Mouse (Mus musculus) forebrain, embryonic 11.5 days (tissue): ENCODE data around the gene Tnpo1. TPM values are rescaled to one million over a fixed set of nuclear protein-coding genes. Genes with fewer than 3 reads are reported as not detected.
"Not testable (repeated sequence)": the region's sequence is repeated elsewhere in the genome, so short reads cannot be mapped to it uniquely, and the experiment has no call there.

Experiments used
- ATAC-seq: fragments of 200-750 bp; cut with Nextera tagmentation; replicated peaks from 2 replicates; pipeline ENCODE4 v1.8.0; 2017; ENCODE audit warnings: moderate TSS enrichment; ENCODE audit not compliant: low FRiP score
- DNase-seq: peaks from one replicate; pipeline ENCODE4 v3.0.0-alpha.2; 2017; ENCODE audit warnings: low spot score
- H3K27ac ChIP-seq: fragments of 300-500 bp; sonication (generic); 2 replicates; pipeline ENCODE4 v1.5.1; 2014; ENCODE audit warnings: low read depth, low read length
- H3K27me3 ChIP-seq: fragments of 300-500 bp; sonication (generic); 2 replicates; pipeline ENCODE4 v1.6.1; 2014; ENCODE audit warnings: mild to moderate bottlenecking, low read length, mixed read lengths; ENCODE audit not compliant: control insufficient read depth, insufficient read depth
- H3K36me3 ChIP-seq: fragments of 300-500 bp; sonication (generic); 2 replicates; pipeline ENCODE4 v1.6.1; 2014; ENCODE audit warnings: mild to moderate bottlenecking, low read length, moderate library complexity, mixed read lengths; ENCODE audit not compliant: control insufficient read depth, insufficient read depth
- H3K4me1 ChIP-seq: fragments of 300-500 bp; sonication (generic); replicated peaks from 2 replicates; pipeline ENCODE4 v1.6.1; 2014; ENCODE audit warnings: low read length, mixed read lengths; ENCODE audit not compliant: control insufficient read depth, insufficient read depth
- H3K4me2 ChIP-seq: fragments of 300-500 bp; sonication (generic); 2 replicates; pipeline ENCODE4 v1.6.1; 2014; ENCODE audit warnings: low read depth, mild to moderate bottlenecking, low read length, moderate library complexity, mixed read lengths; ENCODE audit not compliant: severe bottlenecking
- H3K4me3 ChIP-seq: fragments of 300-500 bp; sonication (generic); 2 replicates; pipeline ENCODE4 v1.5.1; 2014; ENCODE audit warnings: low read depth, low read length
- H3K9ac ChIP-seq: fragments of 300-500 bp; sonication (generic); 2 replicates; pipeline ENCODE4 v1.6.1; 2014; ENCODE audit warnings: low read length
- H3K9me3 ChIP-seq: fragments of 300-500 bp; sonication (generic); 2 replicates; pipeline ENCODE4 v1.6.1; 2016; ENCODE audit warnings: low read length, mixed read lengths; ENCODE audit not compliant: control insufficient read depth
- WGBS: fragments of 180-500 bp; shearing (Covaris S2); extraction: QIAGEN DNeasy Blood & Tissue Kit; methylation state at CpG from one replicate; pipeline ENCODE4 v1.1.7; 2014; 5-methylcytosine and 5-hydroxymethylcytosine counted together
- polyA plus RNA-seq: library from polyadenylated mRNA; unstranded; fragments of >200 nt; fragmentation: Nextera tagmentation; extraction: Ambion mirVana; gene quantifications from 2 replicates; pipeline ENCODE4 v1.2.1, GENCODE M21; 2014

Gene Tnpo1
- polyA plus RNA-seq, 1 experiment from 2014 or later, result 60.2 TPM

DNA sequence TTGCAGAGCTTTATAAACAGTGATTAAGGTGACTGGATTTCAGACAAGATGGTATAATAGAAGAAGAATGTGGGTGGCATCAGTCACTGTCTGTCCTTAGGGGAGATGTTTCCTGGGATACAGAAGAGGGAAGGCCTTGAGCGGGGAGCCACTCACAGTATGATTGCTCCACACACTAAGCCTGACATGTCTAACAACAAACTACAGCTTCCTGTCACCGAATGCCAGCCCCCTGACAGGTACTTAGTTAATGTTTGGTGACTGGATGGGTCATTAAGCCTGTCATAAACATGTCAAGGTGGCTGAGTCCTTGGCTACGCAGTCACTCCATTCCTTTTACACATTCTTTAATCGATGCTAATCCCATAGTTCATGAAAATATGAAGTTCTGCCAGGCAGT lies 108.0 kb downstream of the Tnpo1 start:
- H3K4me3 ChIP-seq, result no peak overlapping the region
- H3K9me3 ChIP-seq, result no peaks in the 10 kb centered on the region
- H3K36me3 ChIP-seq, result no peaks in the 10 kb centered on the region
- DNase-seq (no peak), ATAC-seq (no peak)
- 78% methylated on average over 4 of the region's 4 CpGs for WGBS
- no peaks in the 10 kb centered on the region; the same call in 1 of the 2 replicates for H3K4me1 ChIP-seq
- no peaks in the 10 kb centered on the region for H3K27me3 ChIP-seq
- no peak overlapping the region for H3K4me2 ChIP-seq
- no peak overlapping the region for H3K27ac ChIP-seq
- H3K9ac ChIP-seq, result no peak overlapping the region

DNA sequence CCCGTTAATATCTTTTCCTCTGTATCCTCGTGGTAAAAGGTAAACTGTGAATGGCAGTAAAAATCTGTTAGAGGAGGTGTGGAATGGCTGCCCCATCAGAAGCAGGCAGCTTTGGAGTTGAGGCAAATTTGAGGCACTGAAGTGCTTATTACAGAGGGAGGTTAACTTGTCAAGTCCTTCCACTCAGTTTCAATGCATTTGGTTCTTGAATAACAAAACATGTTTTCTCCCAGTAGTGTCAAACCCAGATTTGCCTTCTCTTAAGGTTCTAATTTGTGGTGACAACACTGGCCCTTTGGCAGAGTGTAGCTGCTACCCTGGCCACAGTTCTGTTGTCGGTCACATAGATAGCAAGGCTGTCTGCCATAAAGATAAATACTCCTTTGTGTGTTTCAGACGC lies 108.4 kb downstream of the Tnpo1 start:
- no peak for DNase-seq
- Histone ChIP-seq H3K9me3 (no peaks in the 10 kb centered on the region), H3K4me1 (no peaks in the 10 kb centered on the region; the same call in 1 of the 2 replicates), H3K27me3 (no peaks in the 10 kb centered on the region), H3K36me3 (no peaks in the 10 kb centered on the region), H3K27ac (no peak overlapping the region), H3K4me3 (no peak overlapping the region), H3K4me2 (no peak overlapping the region), H3K9ac (no peak overlapping the region)
- no peak for ATAC-seq
- 67% methylated on average over 4 of the region's 4 CpGs for WGBS

DNA sequence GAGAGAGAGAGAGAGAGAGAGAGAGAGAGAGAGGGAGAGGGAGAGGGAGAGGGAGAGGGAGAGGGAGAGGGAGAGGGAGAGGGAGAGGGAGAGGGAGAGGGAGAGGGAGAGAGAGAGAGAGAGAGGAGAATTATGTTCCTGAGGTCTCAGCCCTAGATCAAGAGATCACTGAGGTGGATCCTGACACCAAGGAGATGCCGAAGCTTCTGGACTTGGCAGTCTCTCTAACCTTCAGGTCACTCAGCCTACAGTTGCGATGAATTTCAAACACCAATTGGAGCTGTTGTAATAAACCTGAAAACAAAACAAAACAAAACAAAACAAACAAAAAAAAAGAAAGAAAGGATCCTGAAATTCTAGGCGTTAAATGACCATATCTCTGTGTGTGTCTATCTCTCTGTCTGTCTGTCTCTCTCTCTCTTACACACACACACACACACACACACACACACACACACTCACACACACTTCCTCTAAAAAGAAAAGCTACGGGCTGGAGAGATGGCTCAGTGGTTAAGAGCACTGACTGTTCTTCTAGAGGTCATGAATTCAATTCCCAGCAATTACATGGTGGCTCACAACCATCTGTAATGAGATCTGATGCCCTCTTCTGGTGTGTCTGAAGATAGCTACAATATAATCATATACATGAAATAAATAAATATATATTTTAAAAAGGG lies 109.1 kb downstream of the Tnpo1 start:
- not testable (repeated sequence) for ATAC-seq, H3K4me1 ChIP-seq, H3K9me3 ChIP-seq, H3K36me3 ChIP-seq, H3K4me3 ChIP-seq, H3K27me3 ChIP-seq, H3K4me2 ChIP-seq, H3K27ac ChIP-seq, H3K9ac ChIP-seq, DNase-seq
- 89% methylated on average over 4 of the region's 4 CpGs for WGBS

DNA sequence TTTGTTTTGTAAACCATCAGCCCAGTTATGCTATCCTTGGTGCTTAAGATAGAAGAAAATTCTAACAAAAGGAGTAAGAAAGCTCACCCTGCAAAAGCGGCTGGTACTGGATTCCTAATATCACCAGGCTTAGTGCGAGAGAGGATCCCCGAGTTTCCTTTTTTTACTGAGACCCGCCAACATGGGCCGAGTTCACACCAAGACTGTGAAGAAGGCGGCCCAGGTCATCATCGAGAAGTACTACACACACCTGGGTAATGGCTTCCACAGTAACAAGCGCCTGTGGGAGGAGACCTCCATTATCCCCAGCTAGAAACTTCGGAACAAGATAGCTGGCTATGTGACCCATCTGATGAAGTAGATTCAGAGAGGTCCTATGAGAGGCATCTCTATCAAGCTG lies 109.6 kb downstream of the Tnpo1 start:
- no peak overlapping the region for H3K9ac ChIP-seq
- no peaks in the 10 kb centered on the region for H3K36me3 ChIP-seq
- H3K4me3 ChIP-seq, result no peak overlapping the region
- no peaks in the 10 kb centered on the region for H3K27me3 ChIP-seq
- 84% methylated on average over 9 of the region's 9 CpGs for WGBS
- no peaks in the 10 kb centered on the region; the same call in 1 of the 2 replicates for H3K4me1 ChIP-seq
- no peak overlapping the region for H3K27ac ChIP-seq
- no peaks in the 10 kb centered on the region for H3K9me3 ChIP-seq
- H3K4me2 ChIP-seq, result no peak overlapping the region
- no peak for ATAC-seq
- no peak for DNase-seq

DNA sequence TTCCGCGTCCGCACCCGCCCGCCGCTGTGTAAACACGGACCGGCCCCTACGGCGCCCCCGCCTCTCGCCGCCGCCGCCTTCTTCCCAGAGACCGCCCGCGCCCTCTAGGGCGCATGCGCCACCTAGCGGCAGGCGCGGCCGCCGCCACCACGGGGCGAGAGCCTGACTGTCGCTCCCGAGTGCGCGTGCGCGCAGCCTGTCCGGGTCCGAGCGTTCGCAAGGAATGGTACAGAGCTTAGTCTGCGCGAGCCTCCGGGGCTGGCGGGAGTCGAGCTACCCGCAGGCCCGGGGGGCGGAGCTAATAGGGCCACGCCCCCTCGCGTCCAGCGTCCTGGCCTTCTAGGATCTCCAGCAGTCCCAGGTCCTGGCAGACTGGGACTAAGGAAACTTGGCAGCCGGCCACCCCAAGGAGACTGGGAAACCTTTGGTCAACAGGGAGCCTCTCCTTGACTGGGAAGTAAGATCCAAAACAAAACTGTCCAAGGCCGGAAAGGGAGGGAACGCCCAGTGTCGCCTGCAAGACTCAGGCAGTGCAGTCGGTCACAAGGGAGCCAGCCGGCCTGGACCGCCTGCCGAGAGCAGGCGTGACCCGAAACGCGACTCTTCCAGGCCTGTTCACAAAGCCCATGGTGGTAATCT lies 110.9 kb downstream of the Tnpo1 start, which contains the start of gene Fcho2:
Gene Fcho2, minus strand, starts transcription at position 303 of the 639 bp plus-strand sequence.
- DNase-seq (peak; percentile 100), ATAC-seq (peak; percentile 98)
- WGBS, result under 1% methylated on average over 51 of the region's 61 CpGs
- Histone ChIP-seq H3K36me3 (no peaks in the 10 kb centered on the region), H3K4me2 (peak within 1 kb of the TSS; percentile 59), H3K27me3 (no peaks in the 10 kb centered on the region), H3K4me1 (no peaks in the 10 kb centered on the region; the same call in 1 of the 2 replicates), H3K27ac (peak within 1 kb of the TSS; percentile 88), H3K9ac (peak within 1 kb of the TSS; percentile 93), H3K4me3 (peak within 1 kb of the TSS; percentile 94), H3K9me3 (no peaks in the 10 kb centered on the region)

DNA sequence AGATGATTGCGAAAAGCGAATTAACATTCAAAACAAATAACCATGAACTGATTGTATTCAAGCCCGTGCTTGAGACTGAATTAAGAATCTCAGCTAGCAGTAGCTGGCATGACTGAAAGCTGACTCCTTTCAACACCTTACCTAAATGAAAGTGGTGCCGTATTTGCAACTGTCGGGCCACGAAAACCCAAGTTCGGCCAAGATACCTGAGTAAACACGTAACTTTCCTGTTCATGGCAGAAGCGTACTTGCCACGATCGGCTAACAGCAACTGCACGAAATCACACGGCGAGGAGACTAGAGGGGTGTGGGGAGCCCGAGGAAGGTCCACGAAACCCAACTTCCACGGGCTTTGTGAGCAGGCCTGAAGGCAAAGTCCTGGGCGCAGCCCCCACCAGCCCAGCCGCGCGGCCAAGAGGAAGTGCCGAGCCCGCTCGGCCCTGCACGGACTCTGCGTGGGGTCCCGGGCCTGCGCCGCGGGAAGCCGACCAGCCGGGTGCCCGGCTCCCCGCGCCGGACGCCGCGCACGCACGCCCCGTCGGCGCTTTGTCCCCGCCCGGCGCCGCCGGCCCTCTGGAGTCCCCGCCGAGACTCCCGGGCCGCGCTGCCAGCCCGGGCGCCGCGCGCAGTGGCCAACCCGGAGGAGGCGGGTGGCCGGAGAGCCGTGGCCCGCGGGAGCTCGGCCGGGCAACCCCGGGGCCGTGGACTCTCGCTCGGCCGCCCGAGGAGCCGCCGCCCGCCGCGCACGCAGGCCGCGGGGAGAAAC lies 111.7 kb downstream of the Tnpo1 start:
- H3K36me3 ChIP-seq, result no peaks in the 10 kb centered on the region
- peak overlapping the region; percentile 93 for H3K9ac ChIP-seq
- DNase-seq (peak; percentile 80), ATAC-seq (peak; percentile 66)
- H3K4me3 ChIP-seq, result peak overlapping the region; percentile 94
- H3K9me3 ChIP-seq, result no peaks in the 10 kb centered on the region
- WGBS, result under 1% methylated on average over 74 of the region's 81 CpGs
- H3K27ac ChIP-seq, result peak overlapping the region; percentile 88
- no peaks in the 10 kb centered on the region for H3K27me3 ChIP-seq
- H3K4me1 ChIP-seq, result no peaks in the 10 kb centered on the region; the same call in 1 of the 2 replicates
- peak overlapping the region; percentile 59 for H3K4me2 ChIP-seq

DNA sequence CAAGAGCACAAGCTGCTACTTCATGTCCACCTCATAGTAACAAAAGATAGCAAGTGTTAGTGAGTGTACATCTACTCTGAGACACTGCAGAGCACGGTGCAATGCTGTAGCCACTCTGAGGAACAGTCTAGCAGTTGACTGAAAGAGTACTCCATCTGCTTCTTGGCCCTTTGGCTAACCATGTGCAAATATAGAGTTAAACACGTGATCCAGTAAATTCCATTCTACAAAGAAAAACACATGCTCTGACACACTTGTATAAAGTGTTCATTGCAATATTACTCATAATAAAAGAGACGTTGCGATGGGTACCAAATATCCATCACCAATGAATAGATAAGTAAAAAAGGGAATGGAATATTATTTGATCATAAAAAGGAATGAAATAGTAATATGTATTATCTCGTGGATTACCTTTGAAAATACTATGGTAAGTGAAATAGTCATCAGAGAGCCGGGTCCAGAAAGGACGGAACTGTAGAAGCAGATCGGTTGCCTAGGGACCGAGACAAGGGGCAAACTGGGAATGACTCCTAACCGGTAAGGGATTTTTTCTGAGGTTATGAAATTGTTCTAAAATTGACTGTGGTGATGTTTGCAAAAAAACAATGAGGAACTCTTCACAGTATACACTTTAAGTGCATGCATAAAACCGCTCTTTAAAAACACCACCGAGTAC lies 112.4 kb downstream of the Tnpo1 start:
- H3K9ac ChIP-seq, result peak overlapping the region; percentile 93; the same call in 1 of the 2 replicates
- no peak for DNase-seq
- peak overlapping the region; percentile 94 for H3K4me3 ChIP-seq
- no peaks in the 10 kb centered on the region for H3K36me3 ChIP-seq
- WGBS, result 36% methylated on average over 12 of the region's 12 CpGs
- no peaks in the 10 kb centered on the region for H3K27me3 ChIP-seq
- no peak for ATAC-seq
- H3K27ac ChIP-seq, result no peak overlapping the region
- no peaks in the 10 kb centered on the region; the same call in 1 of the 2 replicates for H3K4me1 ChIP-seq
- no peaks in the 10 kb centered on the region for H3K9me3 ChIP-seq
- peak overlapping the region; percentile 59 for H3K4me2 ChIP-seq

DNA sequence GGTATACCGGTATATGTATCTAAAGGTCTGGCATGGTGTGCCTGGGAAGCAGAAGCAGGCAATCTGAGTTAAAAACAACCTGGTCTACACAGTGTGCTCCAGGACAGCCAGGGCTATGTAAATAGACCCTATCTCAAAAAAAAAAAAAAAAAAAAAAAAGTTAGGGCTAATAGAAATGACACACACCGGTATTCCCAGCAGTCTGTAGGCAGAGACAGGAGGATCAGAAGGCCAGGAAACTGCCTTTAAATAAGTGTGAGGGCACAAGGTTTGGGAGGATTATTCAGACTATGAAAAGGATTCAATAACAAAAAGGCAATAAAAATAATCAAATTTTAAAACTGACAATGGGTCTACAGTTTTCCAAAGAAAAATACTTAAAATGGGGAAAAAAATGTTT lies 113.0 kb downstream of the Tnpo1 start:
- no peak overlapping the region; the same call in 1 of the 2 replicates for H3K4me2 ChIP-seq

More for the DNA sequence above, 113.0 kb downstream of the Tnpo1 start:
- Histone ChIP-seq H3K4me1 (no peaks in the 10 kb centered on the region; the same call in 1 of the 2 replicates), H3K27me3 (no peaks in the 10 kb centered on the region), H3K9ac (no peak overlapping the region), H3K4me3 (0 out of 2 replicates have a peak overlapping the region, but pooled peaks have one; percentile 6), H3K9me3 (no peaks in the 10 kb centered on the region), H3K36me3 (no peaks in the 10 kb centered on the region), H3K27ac (no peak overlapping the region)
- ATAC-seq, result no peak
- WGBS, result 81% methylated on average over 2 of the region's 2 CpGs
- DNase-seq, result no peak
